Mouse (Mus musculus): ENCODE data around the gene Abca8b. TPM values are rescaled to one million over a fixed set of nuclear protein-coding genes. Genes with fewer than 3 reads are reported as not detected.
"Not testable (repeated sequence)": the region's sequence is repeated elsewhere in the genome, so short reads cannot be mapped to it uniquely, and the experiment has no call there.

Gene Abca8b
- total and polyA plus RNA-seq, 2 experiments from 2014 or later, result 0.88 to 5.0 TPM

DNA sequence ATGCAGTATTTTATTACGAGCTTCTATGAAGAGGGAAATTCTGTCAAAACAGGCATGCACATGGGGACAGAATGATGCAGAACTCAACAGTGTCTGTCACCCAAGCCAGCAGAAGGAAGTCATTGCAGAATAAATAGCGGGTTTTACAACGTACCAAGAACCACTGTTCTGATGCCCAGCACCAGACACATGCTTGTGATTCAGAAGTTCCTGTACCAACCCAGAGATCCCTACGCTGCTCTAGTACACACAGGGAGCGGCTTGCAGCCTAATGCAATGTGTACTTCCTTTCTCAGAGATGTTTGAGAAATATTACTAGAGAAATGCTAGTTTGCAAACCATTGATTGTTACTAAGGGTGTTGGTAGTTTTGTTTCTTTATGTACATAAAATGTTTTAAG lies 58.7 kb downstream of the Abca8b start:
- H3K27me3 ChIP-seq (ENCODE audit: insufficient read depth, low read length), result no peaks in the 10 kb centered on the region
- H3K9ac ChIP-seq, result no peak overlapping the region
- WGBS, result 91% methylated on average over 5 of the region's 5 CpGs
- H3K4me3 ChIP-seq (ENCODE audit: low read depth, low read length), result no peak overlapping the region
- ATAC-seq (no peak), DNase-seq (no peak)
- TF ChIP-seq CTCF (IDR thresholded peaks at IDR 0.05; ENCODE audit: low read depth), result no peak
- no peak overlapping the region for H3K27ac ChIP-seq (ENCODE audit: low read depth, low read length)
- H3K4me2 ChIP-seq (ENCODE audit: low read depth), result no peak overlapping the region
- H3K36me3 ChIP-seq (ENCODE audit: insufficient read depth), result no peaks in the 10 kb centered on the region
- no peaks in the 10 kb centered on the region for H3K9me3 ChIP-seq (ENCODE audit: low read length)
- no peaks in the 10 kb centered on the region for H3K4me1 ChIP-seq (ENCODE audit: insufficient read depth)

DNA sequence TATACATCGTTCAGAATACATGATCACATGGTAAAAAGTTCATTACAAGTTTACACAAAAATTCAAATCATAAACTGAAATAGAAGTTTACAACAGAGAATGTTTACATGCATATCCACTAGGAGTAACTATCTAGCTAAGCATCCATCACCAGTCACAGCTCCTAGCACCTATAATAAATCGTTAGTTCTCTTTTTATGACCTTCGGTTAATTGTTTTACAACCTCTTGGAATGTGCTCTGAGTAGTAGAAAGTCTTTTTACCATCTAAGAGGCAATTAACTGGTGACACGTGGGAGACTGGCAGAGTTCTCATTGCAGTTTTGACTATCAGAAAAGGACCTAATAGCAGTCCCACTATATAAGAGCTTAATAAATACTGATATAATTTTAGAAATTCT lies 62.4 kb downstream of the Abca8b start:
- not testable (repeated sequence) for H3K27me3 ChIP-seq (ENCODE audit: insufficient read depth, low read length); H3K9ac ChIP-seq; H3K4me1 ChIP-seq (ENCODE audit: insufficient read depth); H3K27ac ChIP-seq (ENCODE audit: low read depth, low read length); H3K4me3 ChIP-seq (ENCODE audit: low read depth, low read length); ATAC-seq; DNase-seq; H3K36me3 ChIP-seq (ENCODE audit: insufficient read depth); H3K4me2 ChIP-seq (ENCODE audit: low read depth); H3K9me3 ChIP-seq (ENCODE audit: low read length)
- WGBS, result 63% methylated on average over 4 of the region's 4 CpGs

DNA sequence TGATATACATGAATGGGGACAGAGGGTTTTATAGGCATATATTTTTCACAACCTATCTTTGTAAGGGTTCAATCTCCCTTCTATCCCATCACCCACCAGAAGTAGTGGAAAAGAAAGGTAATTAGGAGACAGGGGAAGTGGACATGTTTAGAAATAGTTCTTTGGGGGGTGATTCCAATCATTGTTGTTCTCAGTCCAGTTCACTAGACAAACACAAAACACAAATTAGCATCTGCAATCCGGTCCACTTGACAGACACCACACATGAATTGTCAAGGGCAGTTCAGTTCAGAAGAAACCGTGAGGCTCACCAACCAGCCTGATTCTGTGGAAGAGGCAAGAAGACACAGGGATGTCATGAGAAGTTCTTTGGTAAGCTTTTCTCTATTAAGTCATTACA lies 67.2 kb downstream of the Abca8b start:
- no peaks in the 10 kb centered on the region for H3K4me1 ChIP-seq (ENCODE audit: insufficient read depth)
- H3K27me3 ChIP-seq (ENCODE audit: insufficient read depth, low read length), result no peaks in the 10 kb centered on the region
- H3K9ac ChIP-seq, result no peak overlapping the region
- no peaks in the 10 kb centered on the region for H3K36me3 ChIP-seq (ENCODE audit: insufficient read depth)
- 0 out of 2 replicates have a peak, but pooled peaks cover 2% of the 10 kb centered on the region for H3K9me3 ChIP-seq (ENCODE audit: low read length)
- H3K4me2 ChIP-seq (ENCODE audit: low read depth), result no peak overlapping the region
- TF ChIP-seq CTCF (IDR thresholded peaks at IDR 0.05; ENCODE audit: low read depth), result no peak
- H3K27ac ChIP-seq (ENCODE audit: low read depth, low read length), result no peak overlapping the region
- no peak overlapping the region for H3K4me3 ChIP-seq (ENCODE audit: low read depth, low read length)
- no peak for ATAC-seq
- no peak for DNase-seq
- 9% methylated on average over 2 of the region's 2 CpGs for WGBS

DNA sequence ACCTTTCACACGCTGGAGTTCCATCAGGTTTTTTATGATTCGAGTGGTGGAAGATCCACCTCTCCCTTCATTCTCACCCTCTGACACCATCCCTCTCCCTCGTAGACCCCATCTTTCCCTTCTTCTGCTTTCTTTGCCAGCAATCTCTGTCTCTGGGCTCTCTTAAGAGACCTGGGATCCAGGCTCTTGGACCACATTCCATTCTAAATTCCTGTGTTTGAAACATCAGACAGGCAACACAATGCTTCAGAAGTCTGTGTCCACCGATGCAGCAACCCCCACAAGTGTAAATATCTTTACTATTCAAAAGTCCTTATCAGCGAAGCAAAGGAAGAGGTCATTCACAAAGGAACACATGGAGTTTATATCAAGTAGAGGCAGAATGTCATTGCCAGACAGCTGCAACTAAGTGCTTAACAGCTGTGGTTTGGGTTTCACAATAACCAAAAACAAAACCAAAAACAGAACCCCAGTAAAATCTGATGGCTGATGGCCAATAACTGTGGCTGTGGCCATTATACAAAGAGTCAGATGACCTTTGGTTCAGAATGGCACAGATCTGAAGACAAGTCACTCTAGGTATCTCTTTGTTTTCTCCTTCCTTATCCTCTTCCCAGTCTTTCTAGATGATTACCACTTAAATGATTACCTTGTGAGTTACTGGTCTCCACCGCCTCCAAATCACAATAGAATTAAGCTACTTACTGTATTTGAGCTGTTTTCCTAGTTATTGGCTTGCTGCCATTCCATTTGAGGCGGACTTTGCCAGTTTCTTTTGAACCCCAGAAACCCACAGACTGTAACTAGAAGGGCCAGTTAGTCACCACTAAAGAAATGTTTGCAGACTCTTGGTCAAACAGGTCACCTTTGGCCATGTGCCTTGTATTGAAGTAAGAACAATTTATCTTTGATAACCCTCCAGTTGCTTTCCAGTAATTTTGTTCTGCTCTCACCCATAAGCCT lies 68.6 kb downstream of the Abca8b start:
- Histone ChIP-seq H3K36me3 (ENCODE audit: insufficient read depth) (no peaks in the 10 kb centered on the region), H3K9ac (no peak overlapping the region), H3K4me1 (ENCODE audit: insufficient read depth) (no peaks in the 10 kb centered on the region), H3K27ac (ENCODE audit: low read depth, low read length) (no peak overlapping the region), H3K27me3 (ENCODE audit: insufficient read depth, low read length) (no peaks in the 10 kb centered on the region), H3K4me2 (ENCODE audit: low read depth) (no peak overlapping the region), H3K9me3 (ENCODE audit: low read length) (0 out of 2 replicates have a peak, but pooled peaks cover 2% of the 10 kb centered on the region), H3K4me3 (ENCODE audit: low read depth, low read length) (no peak overlapping the region)
- DNase-seq (no peak), ATAC-seq (no peak)
- no peak for TF ChIP-seq CTCF (IDR thresholded peaks at IDR 0.05; ENCODE audit: low read depth)
- 65% methylated on average over 7 of the region's 7 CpGs for WGBS

DNA sequence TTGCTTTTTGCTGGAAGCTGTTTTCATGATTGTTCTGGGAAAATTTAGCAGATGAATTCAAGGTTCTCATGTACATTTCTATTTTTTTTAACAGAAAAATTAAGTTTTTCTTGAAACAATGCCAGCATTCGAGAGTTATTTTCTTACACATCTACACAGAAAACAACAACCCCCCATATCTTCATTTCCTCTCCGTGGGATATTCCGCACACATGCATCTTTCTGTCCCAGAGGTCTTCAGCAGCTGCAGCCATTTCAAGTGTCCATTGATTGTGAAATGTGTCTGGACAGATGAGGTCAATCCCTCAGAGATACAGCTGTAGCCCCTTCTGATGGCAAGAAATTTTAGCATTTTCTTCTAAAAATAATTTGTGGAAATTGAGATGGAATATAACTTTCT lies 73.4 kb downstream of the Abca8b start:
- TF ChIP-seq CTCF (IDR thresholded peaks at IDR 0.05; ENCODE audit: low read depth), result no peak
- Histone ChIP-seq H3K9ac (no peak overlapping the region), H3K4me3 (ENCODE audit: low read depth, low read length) (no peak overlapping the region), H3K27me3 (ENCODE audit: insufficient read depth, low read length) (no peaks in the 10 kb centered on the region), H3K4me2 (ENCODE audit: low read depth) (no peak overlapping the region), H3K27ac (ENCODE audit: low read depth, low read length) (no peak overlapping the region), H3K9me3 (ENCODE audit: low read length) (0 out of 2 replicates have a peak, but pooled peaks cover 2% of the 10 kb centered on the region), H3K36me3 (ENCODE audit: insufficient read depth) (no peaks in the 10 kb centered on the region), H3K4me1 (ENCODE audit: insufficient read depth) (no peaks in the 10 kb centered on the region)
- WGBS, result 86% methylated on average over 3 of the region's 3 CpGs
- ATAC-seq (no peak), DNase-seq (no peak)

DNA sequence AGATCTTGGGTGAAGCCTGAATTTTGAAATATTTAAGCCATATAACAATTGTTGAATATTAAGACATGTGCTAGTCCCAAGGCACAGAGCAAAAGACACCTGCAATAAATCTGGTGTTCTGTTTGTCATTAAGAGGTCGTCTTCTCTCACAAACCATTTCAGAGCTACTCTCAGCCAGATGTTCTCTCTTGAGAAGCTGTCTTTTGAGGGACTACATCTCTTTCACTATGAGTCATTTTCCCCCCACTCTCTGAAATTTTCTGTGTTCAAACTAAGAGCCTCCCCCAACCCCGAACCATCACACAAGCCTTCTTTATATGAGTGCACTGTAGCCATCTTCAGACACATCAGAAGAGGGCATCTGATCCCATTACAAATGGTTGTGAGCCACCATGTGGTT lies 76.2 kb downstream of the Abca8b start:
- Histone ChIP-seq H3K36me3 (ENCODE audit: insufficient read depth) (no peaks in the 10 kb centered on the region), H3K9me3 (ENCODE audit: low read length) (0 out of 2 replicates have a peak, but pooled peaks cover 2% of the 10 kb centered on the region)
- 88% methylated on average over 2 of the region's 2 CpGs for WGBS

DNA sequence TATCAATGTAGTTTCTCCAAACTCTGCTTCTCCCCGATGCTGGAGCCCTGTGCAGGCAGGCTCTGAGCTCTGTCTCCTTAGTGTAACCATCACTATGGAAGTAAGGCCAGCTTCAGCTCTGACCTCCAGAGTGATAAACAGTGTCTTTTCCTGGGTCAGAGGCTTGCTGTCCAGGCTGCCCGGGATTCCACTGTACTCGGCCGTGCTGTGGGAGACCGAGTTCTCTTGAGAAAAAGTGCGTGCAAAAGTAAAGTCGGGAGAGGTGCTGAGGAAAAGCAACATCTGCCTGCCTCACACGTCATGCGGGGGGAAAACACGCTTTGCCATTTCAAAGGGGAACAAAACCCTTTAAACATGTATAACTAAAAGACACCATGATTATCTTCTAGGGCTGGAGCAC lies 79.0 kb downstream of the Abca8b start:
- H3K9me3 ChIP-seq (ENCODE audit: low read length), result no peaks in the 10 kb centered on the region
- no peaks in the 10 kb centered on the region for H3K36me3 ChIP-seq (ENCODE audit: insufficient read depth)
- H3K4me2 ChIP-seq (ENCODE audit: low read depth), result no peak overlapping the region
- WGBS, result 86% methylated on average over 10 of the region's 10 CpGs
- DNase-seq (no peak), ATAC-seq (no peak)
- no peak overlapping the region for H3K9ac ChIP-seq
- H3K4me3 ChIP-seq (ENCODE audit: low read depth, low read length), result no peak overlapping the region
- no peak overlapping the region for H3K27ac ChIP-seq (ENCODE audit: low read depth, low read length)
- no peak for TF ChIP-seq CTCF (IDR thresholded peaks at IDR 0.05; ENCODE audit: low read depth)
- H3K4me1 ChIP-seq (ENCODE audit: insufficient read depth), result no peaks in the 10 kb centered on the region
- H3K27me3 ChIP-seq (ENCODE audit: insufficient read depth, low read length), result no peaks in the 10 kb centered on the region

More for the DNA sequence above, 76.2 kb downstream of the Abca8b start:
- no peak overlapping the region for H3K9ac ChIP-seq
- H3K4me1 ChIP-seq (ENCODE audit: insufficient read depth), result no peaks in the 10 kb centered on the region
- no peak for TF ChIP-seq CTCF (IDR thresholded peaks at IDR 0.05; ENCODE audit: low read depth)
- H3K4me3 ChIP-seq (ENCODE audit: low read depth, low read length), result no peak overlapping the region
- no peak overlapping the region for H3K4me2 ChIP-seq (ENCODE audit: low read depth)
- no peak overlapping the region for H3K27ac ChIP-seq (ENCODE audit: low read depth, low read length)
- H3K27me3 ChIP-seq (ENCODE audit: insufficient read depth, low read length), result no peaks in the 10 kb centered on the region
- DNase-seq (no peak), ATAC-seq (no peak)

DNA sequence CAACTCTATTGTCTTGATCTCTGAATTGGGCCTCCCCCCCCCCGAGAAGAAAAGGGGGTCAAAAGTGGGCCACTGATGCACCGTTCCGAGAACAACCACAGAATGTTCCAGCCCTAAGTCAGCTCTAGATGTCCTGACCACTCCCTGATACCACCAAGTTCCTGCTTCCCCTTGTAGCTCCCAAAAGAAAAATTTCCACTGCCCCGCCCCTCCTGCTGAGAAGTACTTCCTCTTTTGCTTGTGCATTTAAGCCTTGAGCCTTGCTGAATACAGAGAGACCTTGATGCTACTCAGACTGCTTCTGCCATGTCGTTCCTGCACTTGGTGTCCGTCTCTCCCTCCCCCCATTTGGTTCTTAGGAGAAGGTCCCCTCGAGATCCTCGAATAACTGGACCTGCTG lies 82.5 kb downstream of the Abca8b start:
- not testable (repeated sequence) for H3K9me3 ChIP-seq (ENCODE audit: low read length)

DNA sequence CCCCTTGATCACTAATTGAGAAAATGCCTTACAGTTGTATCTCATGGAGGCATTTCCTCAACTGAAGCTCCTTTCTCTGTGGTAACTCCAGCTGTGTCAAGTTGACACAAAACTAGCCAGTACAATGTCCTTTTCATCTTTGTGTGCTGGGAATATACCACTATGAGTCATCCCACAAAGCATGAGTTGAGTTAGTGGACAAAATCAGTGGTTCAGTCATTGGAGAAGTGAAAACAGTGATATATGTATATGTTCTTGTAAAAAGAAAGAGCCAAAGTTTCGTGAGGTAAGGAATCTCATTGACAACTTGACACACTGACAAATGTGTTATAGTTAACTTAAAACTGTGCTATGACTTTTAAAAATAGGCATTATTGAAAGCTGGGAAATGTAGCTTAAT lies 83.5 kb downstream of the Abca8b start:
- DNase-seq; H3K4me3 ChIP-seq (ENCODE audit: low read depth, low read length); ATAC-seq; H3K9ac ChIP-seq; H3K4me1 ChIP-seq (ENCODE audit: insufficient read depth); H3K36me3 ChIP-seq (ENCODE audit: insufficient read depth); H3K4me2 ChIP-seq (ENCODE audit: low read depth); H3K27ac ChIP-seq (ENCODE audit: low read depth, low read length); H3K9me3 ChIP-seq (ENCODE audit: low read length); H3K27me3 ChIP-seq (ENCODE audit: insufficient read depth, low read length): not testable (repeated sequence)
- WGBS, result 68% methylated on average over 1 of the region's 1 CpGs

More for the DNA sequence above, 82.5 kb downstream of the Abca8b start:
- not testable (repeated sequence) for DNase-seq; H3K4me2 ChIP-seq (ENCODE audit: low read depth); ATAC-seq; H3K4me1 ChIP-seq (ENCODE audit: insufficient read depth); H3K4me3 ChIP-seq (ENCODE audit: low read depth, low read length); H3K9ac ChIP-seq; H3K27ac ChIP-seq (ENCODE audit: low read depth, low read length); H3K36me3 ChIP-seq (ENCODE audit: insufficient read depth); H3K27me3 ChIP-seq (ENCODE audit: insufficient read depth, low read length)
- 84% methylated on average over 8 of the region's 8 CpGs for WGBS
